Mouse (Mus musculus) midbrain, embryonic 15.5 days (tissue): Measurements from ENCODE around the gene Nhej1. TPM values are rescaled to one million over a fixed set of nuclear protein-coding genes. Genes with fewer than 3 reads are reported as not detected.
A peak's percentile ranks its signal among the peaks of the same experiment; 100 is the strongest.

Source experiments
- ATAC-seq: fragments of 200-750 bp; cut with Nextera tagmentation; replicated peaks from 2 replicates; pipeline ENCODE4 v1.8.0; 2017; ENCODE audit warnings: moderate TSS enrichment
- H3K27ac ChIP-seq: fragments of 300-500 bp; sonication (generic); 2 replicates; pipeline ENCODE4 v1.5.1; 2015; ENCODE audit warnings: mild to moderate bottlenecking, inconsistent platforms
- H3K27me3 ChIP-seq: fragments of 300-500 bp; sonication (generic); replicated peaks from 2 replicates; pipeline ENCODE4 v1.6.1; 2015; ENCODE audit warnings: inconsistent platforms
- H3K36me3 ChIP-seq: fragments of 300-500 bp; sonication (generic); replicated peaks from 2 replicates; pipeline ENCODE4 v1.6.1; 2015; ENCODE audit warnings: inconsistent platforms
- H3K4me1 ChIP-seq: fragments of 300-500 bp; sonication (generic); 2 replicates; pipeline ENCODE4 v1.6.1; 2015; ENCODE audit warnings: inconsistent platforms
- H3K4me2 ChIP-seq: fragments of 300-500 bp; sonication (generic); 2 replicates; pipeline ENCODE4 v1.6.1; 2015; ENCODE audit warnings: inconsistent platforms, mild to moderate bottlenecking, moderate library complexity
- H3K4me3 ChIP-seq: fragments of 300-500 bp; sonication (generic); 2 replicates; pipeline ENCODE4 v1.5.1; 2015; ENCODE audit warnings: mild to moderate bottlenecking, inconsistent platforms
- H3K9ac ChIP-seq: fragments of 300-500 bp; sonication (generic); 2 replicates; pipeline ENCODE4 v1.6.1; 2015; ENCODE audit warnings: mild to moderate bottlenecking, inconsistent platforms
- H3K9me3 ChIP-seq: fragments of 300-500 bp; sonication (generic); 2 replicates; pipeline ENCODE4 v1.6.1; 2016; ENCODE audit warnings: inconsistent platforms
- WGBS: fragments of 180-500 bp; shearing (Covaris S2); methylation state at CpG from one replicate; pipeline ENCODE4 v1.1.7; 2015; ENCODE audit warnings: mixed read lengths; 5-methylcytosine and 5-hydroxymethylcytosine counted together
- polyA plus RNA-seq: library from polyadenylated mRNA; unstranded; fragments of >200 nt; fragmentation: Nextera tagmentation; extraction: Ambion mirVana; gene quantifications from 2 replicates; pipeline ENCODE4 v1.2.1, GENCODE M21; 2015

Nhej1 gene
- polyA plus RNA-seq, 1 experiment from 2014 or later, result 5.1 TPM

GRCm38 (mm10) chr1:74941651-74942360, 183.2 kb downstream of the Nhej1 start:
- no peak overlapping the region for H3K27ac ChIP-seq
- no peaks in the 10 kb centered on the region for H3K9me3 ChIP-seq
- H3K27me3 ChIP-seq, result peaks cover 21% of the 10 kb centered on the region
- 57% methylated on average over 12 of the region's 12 CpGs for WGBS
- no peak overlapping the region for H3K9ac ChIP-seq
- H3K4me3 ChIP-seq, result no peak overlapping the region
- no peaks in the 10 kb centered on the region for H3K36me3 ChIP-seq
- no peak for ATAC-seq
- no peaks in the 10 kb centered on the region for H3K4me1 ChIP-seq
- H3K4me2 ChIP-seq, result no peak overlapping the region

- Histone ChIP-seq H3K27me3 (peaks cover 14% of the 10 kb centered on the region), H3K9me3 (no peaks in the 10 kb centered on the region), H3K4me3 (no peak overlapping the region), H3K4me1 (no peaks in the 10 kb centered on the region), H3K4me2 (no peak overlapping the region), H3K9ac (no peak overlapping the region), H3K36me3 (no peaks in the 10 kb centered on the region), H3K27ac (no peak overlapping the region)
- no peak for ATAC-seq
- WGBS, result 5% methylated on average over 3 of the region's 3 CpGs
Measured at GRCm38 (mm10) chr1:74939762-74940161, 185.2 kb downstream of the Nhej1 start.

- Histone ChIP-seq H3K9ac (no peak overlapping the region), H3K4me3 (no peak overlapping the region), H3K27ac (no peak overlapping the region), H3K4me1 (no peaks in the 10 kb centered on the region), H3K4me2 (no peak overlapping the region), H3K27me3 (peaks cover 24% of the 10 kb centered on the region), H3K36me3 (no peaks in the 10 kb centered on the region), H3K9me3 (no peaks in the 10 kb centered on the region)
- ATAC-seq, result no peak
- WGBS, result 38% methylated on average over 12 of the region's 12 CpGs
Measured at GRCm38 (mm10) chr1:74936221-74936830, 188.7 kb downstream of the Nhej1 start.

- Histone ChIP-seq H3K4me1 (no peaks in the 10 kb centered on the region), H3K27ac (no peak within 1 kb of the TSS), H3K4me2 (peak within 1 kb of the TSS; percentile 68), H3K27me3 (peaks cover 25% of the 10 kb centered on the region), H3K9ac (peak within 1 kb of the TSS; percentile 51), H3K4me3 (peak within 1 kb of the TSS; percentile 44), H3K9me3 (no peaks in the 10 kb centered on the region), H3K36me3 (no peaks in the 10 kb centered on the region)
- peak; percentile 85 for ATAC-seq
- WGBS, result 2% methylated on average over 18 of the region's 18 CpGs
Measured at GRCm38 (mm10) chr1:74935402-74935801, 189.6 kb downstream of the Nhej1 start, which contains the start of gene Cfap65. Gene Cfap65 (minus strand): TSS chr1:74935599.

- no peak for ATAC-seq
- Histone ChIP-seq H3K9me3 (no peaks in the 10 kb centered on the region), H3K4me1 (no peaks in the 10 kb centered on the region), H3K36me3 (no peaks in the 10 kb centered on the region), H3K27me3 (peaks cover 17% of the 10 kb centered on the region), H3K27ac (no peak overlapping the region), H3K4me3 (no peak overlapping the region), H3K4me2 (no peak overlapping the region), H3K9ac (no peak overlapping the region)
- WGBS, result 86% methylated on average over 9 of the region's 9 CpGs
Measured at GRCm38 (mm10) chr1:74927621-74928296, 197.2 kb downstream of the Nhej1 start.

- H3K36me3 ChIP-seq, result no peaks in the 10 kb centered on the region
- no peak overlapping the region for H3K27ac ChIP-seq
- no peak overlapping the region for H3K9ac ChIP-seq
- H3K4me2 ChIP-seq, result no peak overlapping the region
- no peak for ATAC-seq
- H3K4me3 ChIP-seq, result no peak overlapping the region
- H3K9me3 ChIP-seq, result no peaks in the 10 kb centered on the region
- peaks cover 10% of the 10 kb centered on the region; the same call in 1 of the 2 replicates for H3K27me3 ChIP-seq
- H3K4me1 ChIP-seq, result no peaks in the 10 kb centered on the region
- WGBS, result 35% methylated on average over 6 of the region's 6 CpGs
Measured at GRCm38 (mm10) chr1:74926721-74927120, 198.3 kb downstream of the Nhej1 start.

GRCm38 (mm10) chr1:74924464-74924863, 200.5 kb downstream of the Nhej1 start:
- Histone ChIP-seq H3K27ac (no peak overlapping the region), H3K4me1 (no peaks in the 10 kb centered on the region), H3K9ac (no peak overlapping the region), H3K4me2 (no peak overlapping the region), H3K36me3 (no peaks in the 10 kb centered on the region), H3K4me3 (no peak overlapping the region), H3K27me3 (peaks cover 3% of the 10 kb centered on the region; the same call in 1 of the 2 replicates), H3K9me3 (no peaks in the 10 kb centered on the region)
- no peak for ATAC-seq
- WGBS, result 67% methylated on average over 4 of the region's 4 CpGs

Other genes starting within 250 kb of the Nhej1 start
- gene Fev, start 239.8 kb downstream of the Nhej1 start, polyA plus RNA-seq, result 1.8 TPM in 2 replicates
- gene Cryba2, start 232.1 kb downstream of the Nhej1 start, polyA plus RNA-seq, result 0.38 and 0.72 TPM in 2 replicates
- 0.90 and 0.93 TPM in 2 replicates for gene Cfap65, start 189.6 kb downstream of the Nhej1 start, polyA plus RNA-seq
- gene Ihh, start 173.5 kb downstream of the Nhej1 start, polyA plus RNA-seq, result 0.10 and 0.11 TPM in 2 replicates
- not detected in 2 replicates for gene Slc23a3, start 8.7 kb upstream of the Nhej1 start, polyA plus RNA-seq
- gene Cnppd1, start 17.5 kb upstream of the Nhej1 start, polyA plus RNA-seq, result 58.8 and 61.9 TPM in 2 replicates
- gene Retreg2, start 17.6 kb upstream of the Nhej1 start, polyA plus RNA-seq, result 143 and 153 TPM in 2 replicates
- gene Zfand2b, start 43.4 kb upstream of the Nhej1 start, polyA plus RNA-seq, result 38.3 and 41.1 TPM in 2 replicates
- 45.7 and 46.0 TPM in 2 replicates for gene Abcb6, start 55.2 kb upstream of the Nhej1 start, polyA plus RNA-seq
- gene Ankzf1, start 67.0 kb upstream of the Nhej1 start, polyA plus RNA-seq, result 27.6 and 27.7 TPM in 2 replicates
- gene Atg9a, start 67.0 kb upstream of the Nhej1 start, polyA plus RNA-seq, result 59.2 and 63.3 TPM in 2 replicates
- 21.8 and 24.0 TPM in 2 replicates for gene Glb1l, start 85.6 kb upstream of the Nhej1 start, polyA plus RNA-seq
- gene Stk16, start 85.6 kb upstream of the Nhej1 start, polyA plus RNA-seq, result 156 and 169 TPM in 2 replicates
- gene Tuba4a, start 94.7 kb upstream of the Nhej1 start, polyA plus RNA-seq, result 7.9 and 12.7 TPM in 2 replicates
- not detected in 2 replicates for gene A630095N17Rik, start 106.9 kb upstream of the Nhej1 start, polyA plus RNA-seq
- gene Dnajb2, start 111.2 kb upstream of the Nhej1 start, polyA plus RNA-seq, result 72.9 and 82.1 TPM in 2 replicates
- gene Ptprn, start 139.3 kb upstream of the Nhej1 start, polyA plus RNA-seq, result 24.2 and 26.6 TPM in 2 replicates
- 167 and 169 TPM in 2 replicates for gene Resp18, start 153.2 kb upstream of the Nhej1 start, polyA plus RNA-seq
- 152 and 162 TPM in 2 replicates for gene Dnpep, start 192.8 kb upstream of the Nhej1 start, polyA plus RNA-seq
- gene Des, start 235.1 kb upstream of the Nhej1 start, polyA plus RNA-seq, result 1.5 and 2.0 TPM in 2 replicates